Mouse (Mus musculus): ENCODE data around the gene B430305J03Rik.

Gene B430305J03Rik

DNA sequence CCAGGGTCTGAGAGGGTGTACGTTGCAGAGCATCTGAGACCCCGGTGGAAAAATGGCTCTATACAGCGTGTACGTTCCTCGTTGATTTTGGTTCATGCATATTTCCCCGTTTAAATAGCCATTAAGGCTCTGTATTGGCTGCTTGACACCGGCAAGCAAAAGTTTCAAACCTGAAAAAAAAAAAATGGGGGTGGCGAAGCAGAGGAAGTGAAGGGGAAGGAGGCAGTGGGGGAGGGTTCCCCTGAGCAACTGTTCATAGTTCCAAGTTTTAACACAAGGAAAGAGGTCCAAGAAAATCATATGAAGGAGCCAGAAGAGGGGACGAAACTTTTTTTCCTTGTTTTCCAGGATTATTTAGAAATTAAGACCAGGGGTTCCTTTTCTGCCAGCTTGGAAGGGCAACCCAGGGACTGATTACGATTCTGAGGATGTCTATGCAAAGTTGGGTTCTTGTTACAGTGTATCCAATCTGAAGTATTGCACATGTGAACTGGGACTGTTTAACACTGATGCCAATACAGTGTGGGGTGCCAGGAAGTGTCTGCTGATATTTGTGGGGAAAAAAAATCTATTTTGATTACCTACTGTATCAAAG, at the start of gene B430305J03Rik:
TSS of gene B430305J03Rik (minus strand) at position 173 of the 595 bp plus-strand sequence.
- peak; percentile 14 for DNase-seq (ENCODE audit: low spot score)

DNA sequence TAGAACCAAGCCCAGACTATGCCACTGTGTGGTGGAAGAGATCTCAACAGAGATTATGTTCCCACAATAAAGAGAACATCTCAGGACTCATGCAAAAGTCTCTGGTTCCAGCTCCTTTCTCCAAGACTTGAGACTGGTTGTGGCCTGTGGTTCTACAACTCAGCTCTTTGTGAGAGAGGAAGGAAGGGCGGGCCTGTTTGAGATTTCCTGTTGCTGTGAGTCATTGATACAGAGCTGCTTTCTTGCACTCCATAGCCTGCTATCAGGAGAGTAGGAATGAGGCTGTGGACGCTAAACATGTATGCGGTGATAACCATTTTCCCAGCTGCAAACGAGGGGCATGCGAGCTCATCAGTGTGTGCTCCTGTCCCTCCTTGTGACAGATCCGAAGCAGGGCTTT, 43.9 kb upstream of the B430305J03Rik start:
- peak; percentile 55 for DNase-seq (ENCODE audit: low spot score)

DNA sequence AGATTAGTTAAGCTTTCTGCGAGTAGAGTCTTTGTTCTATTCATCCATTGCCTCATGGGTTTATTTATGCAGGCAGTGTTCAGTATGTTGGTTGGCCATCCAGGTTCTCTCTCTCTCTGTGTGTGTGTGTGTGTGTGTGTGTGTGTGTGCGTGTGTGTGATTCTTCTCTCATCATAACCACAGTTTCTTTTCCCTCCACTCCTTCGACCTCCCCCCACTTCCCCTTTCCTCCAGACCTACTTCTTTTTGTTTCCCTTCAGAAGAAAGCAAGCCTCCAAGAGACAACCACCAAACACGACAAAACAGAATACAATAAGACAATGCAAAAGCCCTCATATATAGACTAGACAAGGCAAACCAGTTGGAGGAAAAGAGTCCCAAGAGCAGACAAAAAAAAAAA, 41.2 kb upstream of the B430305J03Rik start:
- peak; percentile 16 for DNase-seq (ENCODE audit: low spot score)

DNA sequence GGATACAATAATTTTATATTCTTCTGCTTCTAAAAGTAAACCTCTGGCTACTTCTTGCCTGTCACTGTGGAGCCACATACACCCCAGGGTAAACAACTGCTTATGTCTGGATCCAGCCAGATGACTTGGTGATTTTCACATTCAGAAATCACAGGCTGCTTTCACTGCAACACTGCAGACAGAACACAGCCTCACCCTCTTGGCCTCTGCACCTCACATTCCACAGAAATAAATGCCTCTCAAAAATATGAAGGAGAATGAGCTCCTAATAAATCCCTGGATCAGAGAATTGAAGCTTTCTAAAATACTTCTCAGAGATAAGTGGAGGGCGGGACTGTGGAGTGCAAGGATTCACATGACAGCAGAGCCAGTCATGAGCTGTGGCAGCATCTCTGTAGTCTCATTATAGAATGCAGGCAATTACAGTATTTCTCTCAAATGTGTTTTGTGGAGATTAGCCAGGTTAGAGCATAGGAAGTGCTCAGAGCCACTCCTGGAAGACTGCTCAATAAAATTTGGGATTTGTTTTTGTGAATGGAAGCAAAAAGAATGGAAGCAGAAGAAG, 35.2 kb upstream of the B430305J03Rik start:
- no peak for DNase-seq (ENCODE audit: low spot score)

DNA sequence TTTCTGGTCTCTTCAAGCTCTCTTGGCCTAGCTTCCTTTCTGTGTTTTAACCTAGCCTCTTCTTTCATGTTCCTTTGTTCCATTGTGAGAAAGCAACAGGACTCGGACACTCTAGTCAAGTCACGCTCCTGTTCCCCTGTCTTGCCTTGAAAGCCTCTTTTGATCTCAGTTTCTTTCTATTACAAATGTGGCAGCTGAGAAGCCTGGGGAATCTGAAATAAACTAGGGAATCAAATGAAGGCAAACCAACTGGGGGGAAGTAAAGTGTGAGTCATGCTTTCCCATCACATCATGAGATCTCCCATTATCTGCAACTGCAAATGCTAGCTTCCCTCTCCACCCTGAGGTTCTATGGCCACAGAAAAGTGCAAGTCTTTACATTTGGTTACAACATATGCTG, 31.0 kb upstream of the B430305J03Rik start:
- no peak for DNase-seq (ENCODE audit: low spot score)

DNA sequence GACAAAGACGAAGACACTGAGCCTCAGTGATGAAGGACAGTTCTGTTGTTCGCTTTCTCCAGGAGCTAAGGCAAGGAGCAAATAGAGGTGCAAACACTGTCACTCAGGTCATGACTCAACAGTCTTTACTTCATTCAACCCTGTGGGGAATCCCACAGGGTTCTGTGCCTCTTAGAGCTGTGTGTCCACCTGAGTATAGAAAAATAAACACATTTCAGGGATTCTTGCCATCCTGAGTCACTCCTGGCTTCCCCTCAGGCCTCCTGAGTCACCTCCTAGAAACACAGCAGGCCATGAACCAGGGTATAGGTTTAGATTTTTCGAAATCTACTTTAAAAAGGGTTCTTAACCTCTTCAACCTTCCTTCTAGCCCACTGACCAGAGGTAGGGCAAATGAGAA, 29.6 kb upstream of the B430305J03Rik start:
- DNase-seq (ENCODE audit: low spot score) = no peak

DNA sequence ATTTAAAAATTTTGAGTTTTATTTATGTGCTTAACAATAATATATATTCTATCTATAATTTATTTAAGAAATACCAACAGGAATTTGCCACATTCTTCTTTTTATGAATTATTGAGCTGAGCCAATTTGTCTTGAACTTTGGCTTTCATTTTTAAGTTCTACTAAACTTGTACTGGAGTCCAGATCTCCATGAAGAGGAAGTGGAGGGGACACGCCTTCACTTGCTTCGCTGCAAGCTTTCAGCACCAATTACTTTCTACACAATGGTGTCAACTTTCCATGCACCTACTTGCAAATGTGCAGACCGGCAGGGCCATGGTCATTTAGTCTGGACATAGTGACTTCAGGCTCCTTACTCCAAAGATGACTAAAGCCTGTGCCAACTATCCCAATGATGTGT, 27.8 kb upstream of the B430305J03Rik start:
- no peak for DNase-seq (ENCODE audit: low spot score)

DNA sequence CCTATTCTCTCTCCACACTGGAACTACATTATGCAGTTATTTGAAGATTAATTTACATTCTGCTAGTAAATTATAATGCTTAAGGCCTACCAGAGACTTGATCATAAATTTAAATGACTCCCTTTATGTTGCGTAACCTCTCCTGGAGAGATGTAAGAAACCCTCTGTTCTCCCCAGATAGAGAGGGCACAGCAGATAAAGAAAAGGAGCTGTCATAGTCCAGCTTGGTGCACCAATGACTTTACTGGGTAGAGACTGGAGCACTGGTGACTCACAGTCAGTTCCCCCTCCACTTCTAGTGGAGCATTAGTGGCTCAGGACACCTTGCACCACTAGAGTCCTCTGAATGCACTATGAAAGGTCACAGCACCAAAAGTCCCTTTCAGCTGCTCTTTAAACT, 27.1 kb upstream of the B430305J03Rik start:
- DNase-seq (ENCODE audit: low spot score) = no peak

DNA sequence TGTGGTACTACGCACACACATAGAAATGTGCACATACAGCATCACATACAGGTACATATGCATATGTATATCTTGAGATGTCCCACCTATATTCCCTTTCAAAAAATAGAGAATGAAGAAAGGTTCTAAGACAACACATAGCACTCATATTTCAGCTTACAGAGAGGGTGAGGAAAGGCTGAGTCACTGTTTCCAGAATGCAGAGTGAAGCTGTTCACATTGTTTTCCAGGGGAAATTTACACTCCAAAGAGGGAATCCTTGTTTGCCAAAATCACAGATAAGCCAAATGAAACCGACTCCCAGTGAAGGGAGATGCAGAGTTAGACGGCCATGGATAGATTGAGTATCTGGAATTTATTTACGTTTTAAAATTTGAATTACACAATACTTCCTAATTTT, 25.8 kb upstream of the B430305J03Rik start:
- no peak for DNase-seq (ENCODE audit: low spot score)

DNA sequence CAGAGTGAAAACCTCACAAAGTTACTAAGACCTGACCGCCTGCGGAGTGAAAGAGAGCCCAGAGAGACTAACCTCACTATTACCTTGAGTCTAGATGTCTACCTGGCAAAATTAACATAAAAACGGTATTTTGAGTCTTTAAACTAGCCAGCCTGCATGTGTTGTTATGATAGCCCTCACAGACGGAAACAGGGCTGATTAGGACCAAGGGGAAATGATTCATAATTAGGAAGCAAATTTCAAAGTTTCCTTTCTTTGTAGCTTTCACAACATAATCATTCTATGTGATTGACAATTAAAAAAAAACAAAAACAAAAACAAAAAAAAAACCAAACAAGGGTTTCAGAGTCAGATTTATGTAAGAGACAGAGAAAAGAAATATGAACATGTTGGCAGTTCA, 20.6 kb upstream of the B430305J03Rik start:
- no peak for DNase-seq (ENCODE audit: low spot score)

DNA sequence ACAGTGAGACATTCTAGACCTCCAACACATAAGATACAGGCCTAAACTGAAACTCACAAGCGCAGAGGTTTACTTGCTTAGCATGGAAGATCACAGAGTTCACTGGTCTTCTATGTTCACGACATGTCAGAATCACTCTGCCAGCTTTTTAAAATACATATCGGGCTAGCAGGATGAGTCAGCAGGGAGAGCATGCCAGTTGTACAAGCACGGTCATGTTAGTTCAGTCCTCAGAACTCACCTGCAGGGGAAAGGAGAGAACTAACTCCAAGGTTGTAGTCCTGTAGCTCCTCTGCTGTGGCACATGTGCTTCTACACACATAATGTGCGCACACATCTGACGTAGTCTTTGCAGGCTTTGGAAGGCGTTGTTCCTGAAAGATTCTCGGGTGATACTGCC, 10.2 kb upstream of the B430305J03Rik start:
- DNase-seq (ENCODE audit: low spot score) = no peak

DNA sequence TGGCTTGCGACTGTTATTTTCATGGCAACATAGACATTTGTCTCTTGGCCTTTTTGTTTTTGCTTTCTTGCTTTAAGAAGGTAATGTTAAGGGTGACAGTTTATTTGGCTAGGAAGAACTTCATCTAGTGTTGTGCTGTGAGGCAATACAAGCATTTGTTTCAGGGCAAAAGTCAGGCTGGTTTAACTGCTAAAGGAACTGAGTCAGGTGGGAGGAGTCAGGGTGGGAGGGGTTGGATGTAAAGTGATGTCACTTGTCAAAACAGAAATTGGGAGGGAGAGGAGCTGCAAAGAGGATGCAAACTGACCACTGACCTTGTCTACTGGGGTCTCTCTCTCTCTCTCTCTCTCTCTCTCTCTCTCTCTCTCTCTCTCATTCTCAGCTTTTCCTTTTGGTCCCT, 2.7 kb upstream of the B430305J03Rik start:
- peak; percentile 10 for DNase-seq (ENCODE audit: low spot score)

DNA sequence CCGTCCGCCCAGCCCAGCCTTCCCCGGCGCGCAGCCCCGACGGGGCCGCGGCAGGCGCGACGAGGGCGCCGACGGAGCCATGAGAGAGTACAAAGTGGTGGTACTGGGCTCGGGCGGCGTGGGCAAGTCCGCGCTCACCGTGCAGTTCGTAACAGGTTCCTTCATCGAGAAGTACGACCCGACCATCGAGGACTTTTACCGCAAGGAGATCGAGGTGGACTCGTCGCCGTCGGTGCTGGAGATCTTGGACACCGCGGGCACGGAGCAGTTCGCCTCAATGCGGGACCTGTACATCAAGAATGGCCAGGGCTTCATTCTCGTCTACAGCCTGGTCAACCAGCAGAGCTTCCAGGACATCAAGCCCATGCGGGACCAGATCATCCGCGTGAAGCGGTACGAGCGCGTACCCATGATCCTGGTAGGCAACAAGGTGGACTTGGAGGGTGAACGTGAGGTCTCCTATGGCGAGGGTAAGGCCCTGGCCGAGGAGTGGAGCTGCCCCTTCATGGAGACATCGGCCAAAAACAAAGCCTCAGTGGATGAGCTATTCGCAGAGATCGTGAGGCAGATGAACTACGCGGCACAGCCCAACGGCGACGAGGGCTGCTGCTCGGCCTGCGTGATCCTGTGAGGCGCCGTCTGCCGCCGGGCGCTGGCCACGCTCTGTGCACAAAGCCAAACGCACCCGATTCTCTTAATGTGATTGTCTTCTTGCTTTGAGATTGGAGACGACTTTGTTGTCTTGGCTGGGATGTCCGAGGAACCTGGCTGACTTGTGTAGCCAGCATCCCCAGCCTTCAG, 573 bp downstream of the B430305J03Rik start:
- peak; percentile 17 for DNase-seq (ENCODE audit: low spot score)

DNA sequence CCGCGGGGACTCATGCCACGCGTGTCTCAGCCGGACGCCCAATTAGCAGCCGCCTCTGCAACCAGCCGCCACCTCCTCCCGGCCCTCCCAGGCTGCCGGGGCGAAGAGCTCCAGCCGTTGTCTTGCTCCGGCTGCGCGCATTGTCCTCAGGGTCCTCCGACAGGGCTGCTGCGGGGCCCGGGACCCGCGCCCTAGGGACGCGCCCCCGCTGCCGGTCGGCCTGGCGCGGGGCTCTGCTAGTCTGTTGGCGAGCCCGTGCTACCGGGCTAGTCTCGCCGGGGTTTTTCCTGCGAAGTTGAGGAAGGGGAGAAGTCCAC, 1.1 kb downstream of the B430305J03Rik start:
- DNase-seq (ENCODE audit: low spot score) = no peak

DNA sequence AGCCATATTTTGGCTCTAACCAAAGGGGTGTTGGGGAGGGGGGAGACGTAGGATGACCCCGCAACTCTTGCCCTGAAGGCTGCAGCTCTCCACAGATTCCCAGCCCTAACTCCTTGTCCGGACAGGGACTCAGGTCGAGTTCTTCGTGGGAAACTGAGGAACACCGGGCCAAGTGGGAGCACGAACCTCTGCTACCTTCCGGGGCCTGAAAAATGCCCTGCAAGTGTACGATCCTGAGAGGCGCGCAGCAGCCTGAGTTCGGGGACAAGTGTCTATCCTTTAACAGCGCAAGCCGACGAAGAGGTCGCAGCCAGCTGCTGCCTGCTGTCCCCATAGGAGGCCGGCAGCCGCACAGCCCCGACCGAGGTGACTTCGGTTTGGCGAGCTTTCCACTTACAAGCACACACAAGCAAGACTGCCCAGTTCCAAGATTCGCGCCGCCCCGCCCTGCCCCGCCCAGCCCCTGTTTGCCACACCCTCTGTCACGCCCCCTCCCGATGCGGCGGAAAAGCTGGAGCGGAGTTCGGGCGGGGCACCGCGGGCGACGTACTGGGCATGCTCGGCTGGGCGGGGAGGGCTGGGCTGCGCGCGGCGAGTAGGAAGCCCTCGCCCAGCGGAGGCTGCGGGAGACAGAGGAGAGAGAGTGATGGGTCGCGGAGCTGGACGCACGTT, 1.6 kb downstream of the B430305J03Rik start:
- DNase-seq (ENCODE audit: low spot score) = peak; percentile 92

DNA sequence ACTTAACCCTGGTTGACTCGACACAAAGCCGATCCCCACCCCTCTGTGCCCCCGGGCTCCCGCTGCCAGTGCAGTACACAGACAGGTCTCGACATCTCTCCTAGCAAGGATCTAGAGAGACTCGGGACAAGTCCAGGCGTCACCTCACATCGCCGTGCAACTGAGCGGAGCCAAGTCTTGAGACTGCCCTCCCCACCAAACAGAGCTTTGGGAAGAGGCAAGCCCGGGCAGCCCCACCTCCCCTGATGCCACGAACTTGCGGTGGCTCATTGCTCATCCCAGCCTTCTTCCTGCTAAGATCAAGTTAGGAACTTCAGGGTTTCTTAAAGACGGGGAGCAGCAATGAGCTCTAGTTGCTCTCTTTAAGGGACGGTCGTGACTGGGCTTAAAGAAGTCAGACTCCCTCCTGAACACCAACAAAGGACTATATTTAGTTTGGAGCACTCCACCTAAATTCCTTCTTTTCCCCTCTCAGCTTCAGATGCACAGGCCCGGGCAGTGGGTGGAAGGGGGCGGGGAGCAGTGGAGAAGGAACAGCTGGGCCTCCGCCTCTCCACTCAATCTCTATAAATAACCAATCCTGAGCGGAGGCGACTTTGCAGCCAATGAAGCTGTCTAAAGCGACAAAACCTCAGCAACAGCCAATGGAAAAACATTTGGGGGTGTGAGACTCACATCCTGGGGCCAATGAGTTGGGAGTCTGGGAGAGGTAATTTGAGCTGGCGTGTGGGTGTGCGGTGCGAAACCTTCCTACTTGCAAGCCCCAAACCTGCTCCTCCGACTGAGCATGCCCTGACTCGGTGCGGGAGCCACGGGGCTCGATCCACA, 2.4 kb downstream of the B430305J03Rik start:
- peak; percentile 96 for DNase-seq (ENCODE audit: low spot score)

DNA sequence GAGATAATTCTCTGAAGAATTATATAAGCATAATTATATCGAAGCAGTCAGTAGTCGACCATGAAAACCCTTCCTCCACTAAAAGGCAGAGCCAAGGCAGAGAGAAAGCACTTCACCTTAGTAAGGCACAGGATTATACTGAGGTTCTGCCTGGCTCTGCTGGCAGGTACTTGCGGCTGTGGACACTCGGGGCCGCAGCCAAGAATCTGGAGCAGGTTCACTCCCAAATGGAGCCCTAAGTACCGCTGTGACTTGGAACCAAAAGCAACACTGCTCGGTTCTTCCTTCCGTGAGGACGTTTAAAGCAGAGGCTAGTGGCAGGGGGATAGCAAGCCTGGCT, 3.0 kb downstream of the B430305J03Rik start:
- peak; percentile 27 for DNase-seq (ENCODE audit: low spot score)

DNA sequence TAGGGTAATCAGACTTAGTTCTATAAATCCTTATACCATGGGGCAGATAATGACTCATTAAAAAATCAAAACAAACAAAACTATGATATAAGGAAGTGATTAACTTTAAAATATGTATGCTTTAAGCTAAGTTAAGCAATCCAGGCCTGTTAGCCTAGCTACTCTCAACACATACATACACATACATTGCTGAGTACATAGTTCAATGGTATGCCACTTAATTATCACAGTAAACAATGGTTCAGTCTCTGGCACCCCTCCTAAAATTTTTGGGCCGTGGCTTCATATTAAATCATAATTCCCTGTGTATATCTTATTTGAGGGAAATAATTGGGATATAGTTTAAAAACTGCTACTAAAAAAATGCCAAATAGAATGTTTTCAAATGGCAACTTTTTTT, 4.4 kb downstream of the B430305J03Rik start, which contains the start of gene Rap2b:
TSS of gene Rap2b (plus strand) at position 301 of the 400 bp plus-strand sequence.
- DNase-seq (ENCODE audit: low spot score) = no peak

DNA sequence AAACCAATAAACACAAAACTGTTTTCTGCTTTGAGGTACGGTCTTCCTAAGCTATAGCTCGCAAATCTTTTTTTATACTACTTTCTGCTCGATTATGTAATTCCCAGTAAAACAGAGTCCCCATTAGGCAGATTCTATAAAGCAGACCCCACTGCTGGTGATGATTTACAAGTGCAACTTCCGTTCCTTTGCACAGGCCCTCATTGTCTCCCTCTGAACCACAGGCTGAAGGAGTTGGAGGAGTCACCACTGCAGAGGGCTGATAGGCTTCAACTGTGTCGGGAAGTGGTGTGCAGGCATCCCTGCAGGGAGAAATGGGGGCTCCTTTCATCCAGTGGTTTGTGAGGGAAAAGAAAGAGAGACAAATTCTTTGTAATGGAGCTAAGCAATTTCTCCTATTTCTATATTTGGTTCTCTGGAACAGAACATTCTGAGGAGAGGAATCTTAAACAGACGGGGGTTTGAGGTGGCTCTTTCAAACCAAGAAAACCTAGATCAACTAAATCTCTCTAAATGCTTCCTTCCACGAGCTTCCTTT, 6.9 kb downstream of the B430305J03Rik start:
- DNase-seq (ENCODE audit: low spot score) = no peak

DNA sequence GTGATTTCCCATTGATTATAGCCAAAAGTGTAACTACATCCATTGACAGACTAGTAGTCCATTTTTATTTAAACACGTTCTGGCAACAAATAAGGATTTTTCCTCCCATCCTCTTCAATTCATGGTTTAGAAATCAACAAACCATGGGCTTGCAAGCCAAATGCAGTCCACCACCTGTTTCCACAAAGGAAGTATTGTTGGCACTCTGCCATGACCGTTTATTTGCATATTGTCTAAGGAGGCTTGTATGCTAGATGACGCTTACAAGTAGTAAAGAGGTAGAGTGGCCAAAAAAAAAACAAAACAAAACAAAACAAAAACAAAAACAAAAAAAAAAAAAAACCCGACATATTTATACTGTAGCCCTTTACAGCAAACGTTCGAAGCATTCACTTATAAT, 7.6 kb downstream of the B430305J03Rik start:
- no peak for DNase-seq (ENCODE audit: low spot score)

DNA sequence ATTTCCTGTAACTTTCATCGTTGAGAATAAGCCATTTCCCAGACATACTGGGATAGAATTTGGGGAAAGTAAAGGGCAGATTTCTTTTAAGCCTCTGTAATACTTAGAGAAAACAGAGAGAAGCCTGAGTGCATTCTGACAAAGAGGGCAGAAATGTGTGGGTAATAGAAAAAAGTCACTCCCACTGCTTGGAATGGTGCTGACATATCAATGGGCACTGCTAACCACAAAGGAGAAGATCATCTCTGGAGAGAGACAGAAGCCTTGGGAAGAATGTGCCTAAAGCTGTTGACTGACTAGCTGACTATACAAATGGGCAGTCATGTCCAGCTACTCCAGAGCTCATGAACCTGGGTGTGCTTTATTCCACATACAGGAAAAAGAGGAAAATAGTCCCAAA, 10.3 kb downstream of the B430305J03Rik start:
- no peak for DNase-seq (ENCODE audit: low spot score)

DNA sequence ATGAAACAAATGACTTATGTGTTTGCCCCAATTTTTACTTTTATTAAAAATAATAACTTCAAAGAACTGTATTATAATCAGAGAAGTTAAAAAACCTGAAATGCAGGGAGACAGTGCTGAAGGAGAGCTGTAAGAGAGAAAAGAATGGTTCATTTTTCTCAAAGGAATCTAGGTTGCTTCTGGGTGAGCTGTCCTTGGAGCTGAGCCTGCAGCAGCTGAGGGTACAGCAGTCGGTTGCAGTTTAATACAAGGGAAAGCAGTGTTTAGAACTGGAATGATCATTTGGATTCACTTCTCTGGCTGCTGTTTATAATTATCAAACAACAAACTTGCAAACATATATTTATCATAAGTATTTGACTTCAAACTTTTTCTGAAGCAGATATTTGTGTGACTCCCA, 16.3 kb downstream of the B430305J03Rik start:
- DNase-seq (ENCODE audit: low spot score) = no peak

All from lung, postnatal 25 days (tissue).